Mouse (Mus musculus) small intestine, adult 2 months (tissue): Measurements from ENCODE around the gene Zmiz2.

Experiments
- CTCF ChIP-seq: fragments of 200-500 bp; IDR thresholded peaks from 2 replicates; pipeline ENCODE4 v1.5.1; 2012; ENCODE audit warnings: low read depth, mild to moderate bottlenecking, control low read depth, inconsistent platforms, low read length, moderate library complexity, mixed read lengths; ENCODE audit not compliant: insufficient replicate concordance, insufficient read length; ENCODE audit errors: extremely low read depth
- POLR2A ChIP-seq: fragments of 200-500 bp; IDR thresholded peaks from 2 replicates; pipeline ENCODE4 v1.6.1; 2012; ENCODE audit warnings: low read depth, mild to moderate bottlenecking, control low read depth, inconsistent platforms, low read length, moderate library complexity

DNA sequence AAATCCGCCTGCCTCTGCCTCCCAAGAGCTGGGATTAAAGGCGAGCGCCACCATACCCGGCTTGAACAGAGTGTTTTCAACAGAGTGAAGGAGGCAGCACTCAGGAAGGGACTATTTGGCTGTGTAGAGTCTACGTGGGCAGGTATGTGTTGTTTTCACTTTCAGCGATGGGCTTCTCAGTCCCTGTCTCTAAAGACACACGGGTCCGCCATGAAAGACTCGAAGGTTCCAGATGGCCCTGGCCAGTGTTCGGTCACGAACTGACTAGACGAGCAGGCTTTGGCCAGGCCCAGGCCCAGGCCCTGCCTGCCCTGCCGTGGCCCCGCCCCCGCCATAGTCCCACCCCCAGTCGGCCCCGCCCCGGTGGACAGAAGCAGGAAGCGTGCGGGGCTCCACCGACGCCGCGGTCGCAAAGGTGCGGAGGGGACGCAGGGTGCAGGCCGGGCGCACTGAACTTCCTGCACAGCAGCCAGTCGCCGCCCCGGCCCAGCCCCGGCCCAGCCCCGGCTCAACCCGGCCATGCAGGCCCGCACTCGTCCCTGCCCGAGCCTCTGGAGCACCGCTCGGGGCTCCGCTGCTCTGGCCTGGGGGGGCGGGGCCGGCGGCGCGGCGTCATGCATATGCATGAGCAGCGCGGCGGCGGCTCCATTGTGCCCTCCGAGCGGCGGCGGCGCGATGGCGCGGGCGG lies at the start of gene Zmiz2:
- TF ChIP-seq CTCF (no peak), POLR2A (peak; percentile 57)
